Mouse (Mus musculus) T-helper 17 cell (primary cell): ENCODE data around the gene Eppin.
"Not testable (repeated sequence)": the region's sequence is repeated elsewhere in the genome, so short reads cannot be mapped to it uniquely, and the experiment has no call there.

Experiments used
- in situ Hi-C, 2 experiments: fragments of 300-600 bp; cut with MboI, MseI; formaldehyde crosslinking; loops; 1 replicate in 1 of 2; 2 replicates in 1 of 2; pipeline ENCODE4 v1.15.1; 2025; ENCODE audit warnings: high pct_unique_total_duplicates in 2 of 2

Eppin gene

GRCm38 (mm10) chr2:164593494-164593893 is at the start of gene Eppin:
Eppin (minus strand) TSS chr2:164593594.
- in situ Hi-C loops: loop anchor here in 1 of 2 experiments (5.0 kb wide), 1 partner anchor 129 kb away; no protein-coding TSS in a partner anchor

GRCm38 (mm10) chr2:164641881-164642673 is 48.7 kb upstream of the Eppin start:
- in situ Hi-C loops: loop anchor here in 1 of 2 experiments (10.0 kb wide), 1 partner anchor 1087 kb away; no protein-coding TSS in a partner anchor

GRCm38 (mm10) chr2:164641129-164641528 is 47.7 kb upstream of the Eppin start:
- in situ Hi-C loops: loop anchor here in 1 of 2 experiments (10.0 kb wide), 1 partner anchor 1086 kb away; no protein-coding TSS in a partner anchor

GRCm38 (mm10) chr2:164638696-164639095 is 45.3 kb upstream of the Eppin start, which contains the start of gene Wfdc16:
Wfdc16 (minus strand) TSS chr2:164638796.
- in situ Hi-C loops: no loop called here

GRCm38 (mm10) chr2:164635266-164635665 is 41.9 kb upstream of the Eppin start:
- in situ Hi-C loops: no loop called here

GRCm38 (mm10) chr2:164621775-164622174 is 28.4 kb upstream of the Eppin start:
- in situ Hi-C loops: no loop called here

- in situ Hi-C loops: loop anchor here (5.0 kb wide), 1 partner anchor 37 kb away; no protein-coding TSS in a partner anchor
Observed at GRCm38 (mm10) chr2:164619050-164619449, 25.7 kb upstream of the Eppin start.

- in situ Hi-C loops: loop anchor here (5.0 kb wide), 1 partner anchor 33 kb away; no protein-coding TSS in a partner anchor
Observed at GRCm38 (mm10) chr2:164615386-164615785, 22.0 kb upstream of the Eppin start.

- in situ Hi-C loops: not testable (repeated sequence)
Observed at GRCm38 (mm10) chr2:164613471-164613870, 20.1 kb upstream of the Eppin start, which contains the start of the genes Wfdc6b and Wfdc8. Wfdc6b (plus strand) TSS chr2:164613522. Wfdc8 (minus strand) TSS chr2:164613626.

- in situ Hi-C loops: loop anchor here in 1 of 2 experiments (10.0 kb wide), 1 partner anchor 1094 kb away; no protein-coding TSS in a partner anchor
Observed at GRCm38 (mm10) chr2:164608781-164609180, 15.4 kb upstream of the Eppin start.

GRCm38 (mm10) chr2:164604411-164604810 is 11.0 kb upstream of the Eppin start:
- in situ Hi-C loops: loop anchor here in 1 of 2 experiments (10.0 kb wide), 1 partner anchor 1090 kb away; no protein-coding TSS in a partner anchor

- in situ Hi-C loops: loop anchor here in 1 of 2 experiments (10.0 kb wide), 1 partner anchor 1089 kb away; no protein-coding TSS in a partner anchor
Observed at GRCm38 (mm10) chr2:164603482-164603881, 10.1 kb upstream of the Eppin start.

GRCm38 (mm10) chr2:164600179-164600578 is 6.8 kb upstream of the Eppin start:
- in situ Hi-C loops: loop anchor here in 1 of 2 experiments (10.0 kb wide), 1 partner anchor 1085 kb away; no protein-coding TSS in a partner anchor

GRCm38 (mm10) chr2:164592014-164592413 is 1.4 kb downstream of the Eppin start:
- in situ Hi-C loops: loop anchor here in 1 of 2 experiments (5.0 kb wide), 1 partner anchor 130 kb away; no protein-coding TSS in a partner anchor

- in situ Hi-C loops: not testable (repeated sequence)
Observed at GRCm38 (mm10) chr2:164585025-164585725, 8.2 kb downstream of the Eppin start, which contains the start of gene Wfdc6a. Wfdc6a (minus strand) TSS chr2:164585447.

- in situ Hi-C loops: not testable (repeated sequence)
Observed at GRCm38 (mm10) chr2:164573359-164573758, 20.0 kb downstream of the Eppin start, which contains the start of gene Spint3. Spint3 (minus strand) TSS chr2:164573459.

- in situ Hi-C loops: no loop called here
Observed at GRCm38 (mm10) chr2:164567460-164567859, 25.9 kb downstream of the Eppin start.

GRCm38 (mm10) chr2:164566997-164567396 is 26.4 kb downstream of the Eppin start:
- in situ Hi-C loops: no loop called here

GRCm38 (mm10) chr2:164564346-164564745 is 29.0 kb downstream of the Eppin start:
- in situ Hi-C loops: no loop called here

- in situ Hi-C loops: no loop called here
Observed at GRCm38 (mm10) chr2:164563339-164564038, 29.9 kb downstream of the Eppin start.
